Mouse (Mus musculus) midbrain, embryonic 13.5 days (tissue): ENCODE measurements around the gene Plekhj1. TPM values are rescaled to one million over a fixed set of nuclear protein-coding genes. Genes with fewer than 3 reads are reported as not detected.
"Not testable (repeated sequence)": the region's sequence is repeated elsewhere in the genome, so short reads cannot be mapped to it uniquely, and the experiment has no call there.

ENCODE experiments used
- ATAC-seq: fragments of 200-750 bp; cut with Nextera tagmentation; 2 replicates; pipeline ENCODE4 v1.8.0; 2017; ENCODE audit warnings: mild to moderate bottlenecking, moderate TSS enrichment, moderate library complexity
- H3K27ac ChIP-seq: fragments of 300-500 bp; sonication (generic); 2 replicates; pipeline ENCODE4 v1.5.1; 2015; ENCODE audit warnings: inconsistent platforms, mild to moderate bottlenecking, moderate library complexity
- H3K27me3 ChIP-seq: fragments of 300-500 bp; sonication (generic); 2 replicates; pipeline ENCODE4 v1.6.1; 2015; ENCODE audit warnings: mild to moderate bottlenecking, inconsistent platforms
- H3K36me3 ChIP-seq: fragments of 300-500 bp; sonication (generic); 2 replicates; pipeline ENCODE4 v1.6.1; 2015; ENCODE audit warnings: mild to moderate bottlenecking, inconsistent platforms
- H3K4me1 ChIP-seq: fragments of 300-500 bp; sonication (generic); replicated peaks from 2 replicates; pipeline ENCODE4 v1.6.1; 2015; ENCODE audit warnings: inconsistent platforms
- H3K4me2 ChIP-seq: fragments of 300-500 bp; sonication (generic); replicated peaks from 2 replicates; pipeline ENCODE4 v1.6.1; 2015; ENCODE audit warnings: moderate library complexity, mild to moderate bottlenecking, inconsistent platforms
- H3K4me3 ChIP-seq: fragments of 300-500 bp; sonication (generic); replicated peaks from 2 replicates; pipeline ENCODE4 v1.5.1; 2015; ENCODE audit warnings: mild to moderate bottlenecking, inconsistent platforms
- H3K9ac ChIP-seq: fragments of 300-500 bp; sonication (generic); replicated peaks from 2 replicates; pipeline ENCODE4 v1.6.1; 2015; ENCODE audit warnings: mild to moderate bottlenecking, inconsistent platforms
- H3K9me3 ChIP-seq: fragments of 300-500 bp; sonication (generic); 2 replicates; pipeline ENCODE4 v1.6.1; 2016; ENCODE audit warnings: mild to moderate bottlenecking, inconsistent platforms
- WGBS: fragments of 180-500 bp; shearing (Covaris S2); methylation state at CpG from one replicate; pipeline ENCODE4 v1.1.7; 2015; 5-methylcytosine and 5-hydroxymethylcytosine counted together
- polyA plus RNA-seq: library from polyadenylated mRNA; unstranded; fragments of >200 nt; fragmentation: Nextera tagmentation; extraction: Ambion mirVana; gene quantifications from 2 replicates; pipeline ENCODE4 v1.2.1, GENCODE M21; 2015

Gene Plekhj1
- polyA plus RNA-seq, 1 experiment from 2014 or later = 150 TPM

DNA sequence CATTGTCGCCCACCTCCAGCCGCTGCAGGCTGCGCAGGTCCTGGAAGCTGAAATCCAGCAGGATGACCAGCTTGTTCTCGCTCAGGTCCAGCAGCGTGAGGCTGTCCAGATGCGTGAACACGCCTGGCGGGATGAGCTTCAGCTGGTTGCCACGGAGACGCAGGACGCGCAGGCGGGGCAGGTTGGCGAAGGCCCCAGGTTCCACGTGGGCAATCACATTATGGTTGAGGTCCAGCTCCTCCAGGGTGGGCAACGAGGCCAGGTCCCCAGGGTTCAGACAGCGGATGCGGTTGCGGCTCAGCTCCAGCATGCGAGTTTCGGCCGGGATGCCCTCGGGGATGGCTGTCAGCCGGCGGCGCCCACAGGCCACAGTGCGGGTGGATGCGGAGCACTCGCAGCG is 37.2 kb upstream of the Plekhj1 start:
- Histone ChIP-seq H3K9ac (peak overlapping the region; percentile 32), H3K9me3 (no peaks in the 10 kb centered on the region), H3K36me3 (peaks cover 4% of the 10 kb centered on the region; the same call in 1 of the 2 replicates), H3K4me1 (peaks cover 38% of the 10 kb centered on the region), H3K4me2 (peak overlapping the region; percentile 1; the same call in 1 of the 2 replicates), H3K27me3 (peaks cover 42% of the 10 kb centered on the region), H3K27ac (no peak overlapping the region), H3K4me3 (0 out of 2 replicates have a peak overlapping the region, but pooled peaks have one; percentile 1)
- 51% methylated on average over 30 of the region's 30 CpGs for WGBS
- peak; percentile 31; the same call in 1 of the 2 replicates for ATAC-seq

DNA sequence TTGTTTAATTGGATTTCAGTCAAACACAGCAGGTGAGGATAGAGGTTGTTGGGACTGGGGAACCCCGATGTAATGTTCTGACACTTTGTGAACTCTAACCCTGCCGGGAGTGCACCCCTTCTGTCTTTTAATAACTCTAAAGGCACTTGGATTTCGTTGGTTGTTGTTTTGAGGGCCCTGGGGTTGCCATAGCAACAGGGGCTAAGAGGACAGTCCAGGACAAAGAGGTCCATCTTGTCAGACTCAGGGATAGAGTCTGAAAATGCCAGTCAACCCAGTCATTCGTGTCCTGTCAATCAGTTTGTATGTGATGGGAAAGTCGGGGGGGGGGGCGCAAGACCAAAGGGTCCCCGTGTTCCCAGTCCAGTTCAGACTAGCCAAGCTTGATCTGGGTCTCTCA is 34.4 kb upstream of the Plekhj1 start:
- Histone ChIP-seq H3K9me3 (no peaks in the 10 kb centered on the region), H3K27me3 (peaks cover 42% of the 10 kb centered on the region), H3K36me3 (peaks cover 25% of the 10 kb centered on the region), H3K4me1 (peaks cover 54% of the 10 kb centered on the region), H3K27ac (no peak overlapping the region), H3K4me3 (no peak overlapping the region), H3K9ac (no peak overlapping the region), H3K4me2 (no peak overlapping the region)
- WGBS = 30% methylated on average over 7 of the region's 7 CpGs
- ATAC-seq = no peak

DNA sequence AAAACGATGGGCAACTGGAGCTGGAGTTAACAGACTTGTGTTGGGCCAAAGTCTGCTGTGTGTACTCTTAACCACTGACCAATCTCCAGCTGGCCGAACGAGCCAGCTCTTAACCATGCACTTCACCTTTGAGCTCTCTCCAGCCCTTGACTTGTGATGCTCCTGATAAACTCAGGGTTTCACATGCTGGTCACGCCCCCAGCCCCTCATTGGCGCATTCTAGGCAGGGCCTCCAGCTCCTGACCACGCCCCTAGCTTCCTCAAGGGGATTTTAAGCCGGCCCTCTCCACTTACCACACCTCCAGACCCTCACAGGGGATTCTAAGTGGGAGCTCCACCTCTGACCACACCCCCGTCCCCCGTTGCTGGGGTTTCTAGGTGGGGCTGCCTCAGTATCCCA is 32.7 kb upstream of the Plekhj1 start:
- Histone ChIP-seq H3K9me3 (no peaks in the 10 kb centered on the region), H3K4me3 (no peak overlapping the region), H3K36me3 (peaks cover 25% of the 10 kb centered on the region), H3K4me2 (no peak overlapping the region), H3K27ac (0 out of 2 replicates have a peak overlapping the region, but pooled peaks have one; percentile 14), H3K27me3 (peaks cover 32% of the 10 kb centered on the region), H3K4me1 (peaks cover 58% of the 10 kb centered on the region), H3K9ac (no peak overlapping the region)
- WGBS = 3% methylated on average over 9 of the region's 9 CpGs
- ATAC-seq = no peak

DNA sequence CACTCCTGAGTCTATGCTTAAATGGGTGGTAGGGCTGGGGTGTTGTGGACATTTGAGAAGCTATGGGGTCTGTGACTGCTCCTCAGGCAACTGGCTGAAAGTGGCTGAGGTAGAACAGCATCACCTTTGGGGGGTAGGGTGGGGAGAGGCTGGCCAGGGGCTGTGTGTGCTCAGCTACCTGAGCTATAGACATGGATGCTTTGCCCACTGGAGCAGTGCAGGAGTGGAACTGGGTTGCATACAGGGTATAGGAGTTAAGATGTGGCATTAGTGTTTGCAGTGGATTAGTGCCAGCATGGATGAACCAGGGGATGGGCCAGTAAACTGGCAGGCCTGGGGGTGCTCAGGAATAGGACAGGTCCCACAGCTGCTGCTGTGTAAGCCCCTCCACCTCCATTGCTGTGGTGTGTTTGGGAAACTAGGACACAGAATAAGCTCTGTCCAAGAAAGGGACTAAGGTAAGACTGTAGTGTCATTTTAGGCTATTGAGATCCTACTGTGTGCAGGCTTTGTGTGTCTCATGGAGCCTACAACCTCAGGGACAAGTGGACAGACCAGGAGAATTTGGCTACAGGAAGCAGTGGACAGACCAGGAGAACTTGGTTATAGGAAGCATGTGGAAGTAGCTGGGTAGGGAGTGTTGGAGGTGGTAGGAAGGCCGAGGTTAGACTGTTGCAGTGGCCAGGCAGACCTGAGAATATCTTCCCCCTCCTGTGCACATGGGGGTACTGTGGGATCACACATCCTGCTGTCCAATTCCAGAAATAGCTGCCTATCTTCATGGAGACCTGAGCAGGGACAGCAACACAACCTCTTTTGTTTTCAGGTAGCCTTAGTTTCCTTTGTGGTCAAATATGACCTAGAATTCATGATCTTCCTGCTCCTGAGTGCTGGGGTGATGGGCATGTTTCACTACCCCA is 31.2 kb upstream of the Plekhj1 start:
- Histone ChIP-seq H3K36me3 (peaks cover 25% of the 10 kb centered on the region), H3K9me3 (no peaks in the 10 kb centered on the region), H3K27ac (no peak overlapping the region), H3K4me2 (0 out of 2 replicates have a peak overlapping the region, but pooled peaks have one; percentile 2), H3K9ac (0 out of 2 replicates have a peak overlapping the region, but pooled peaks have one; percentile 21), H3K4me1 (peaks cover 48% of the 10 kb centered on the region), H3K4me3 (no peak overlapping the region), H3K27me3 (peaks cover 17% of the 10 kb centered on the region)
- WGBS = 74% methylated on average over 1 of the region's 1 CpGs
- no peak for ATAC-seq

DNA sequence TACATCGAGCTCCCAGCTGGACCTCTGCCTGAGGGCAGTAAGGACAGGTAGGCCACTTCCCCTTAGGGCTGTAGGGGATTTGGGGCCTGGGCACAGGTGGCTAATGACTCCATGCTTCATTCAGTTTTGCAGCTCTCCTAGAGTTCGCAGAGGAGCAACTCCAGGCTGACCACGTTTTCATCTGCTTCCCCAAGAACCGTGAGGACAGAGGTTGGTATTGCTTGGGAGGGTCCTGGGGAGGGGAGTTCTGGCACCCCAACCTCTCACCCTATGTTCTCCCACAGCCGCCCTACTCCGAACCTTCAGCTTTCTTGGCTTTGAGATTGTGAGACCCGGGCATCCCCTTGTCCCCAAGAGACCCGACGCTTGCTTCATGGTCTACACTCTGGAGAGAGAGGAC is 30.2 kb upstream of the Plekhj1 start:
- H3K27me3 ChIP-seq, ATAC-seq, H3K27ac ChIP-seq, H3K9me3 ChIP-seq: not testable (repeated sequence)
- peaks cover 25% of the 10 kb centered on the region for H3K36me3 ChIP-seq
- H3K4me1 ChIP-seq = peaks cover 48% of the 10 kb centered on the region
- H3K9ac ChIP-seq = 0 out of 2 replicates have a peak overlapping the region, but pooled peaks have one; percentile 92
- H3K4me3 ChIP-seq = peak overlapping the region; percentile 86
- 84% methylated on average over 8 of the region's 9 CpGs for WGBS
- peak overlapping the region; percentile 100 for H3K4me2 ChIP-seq

DNA sequence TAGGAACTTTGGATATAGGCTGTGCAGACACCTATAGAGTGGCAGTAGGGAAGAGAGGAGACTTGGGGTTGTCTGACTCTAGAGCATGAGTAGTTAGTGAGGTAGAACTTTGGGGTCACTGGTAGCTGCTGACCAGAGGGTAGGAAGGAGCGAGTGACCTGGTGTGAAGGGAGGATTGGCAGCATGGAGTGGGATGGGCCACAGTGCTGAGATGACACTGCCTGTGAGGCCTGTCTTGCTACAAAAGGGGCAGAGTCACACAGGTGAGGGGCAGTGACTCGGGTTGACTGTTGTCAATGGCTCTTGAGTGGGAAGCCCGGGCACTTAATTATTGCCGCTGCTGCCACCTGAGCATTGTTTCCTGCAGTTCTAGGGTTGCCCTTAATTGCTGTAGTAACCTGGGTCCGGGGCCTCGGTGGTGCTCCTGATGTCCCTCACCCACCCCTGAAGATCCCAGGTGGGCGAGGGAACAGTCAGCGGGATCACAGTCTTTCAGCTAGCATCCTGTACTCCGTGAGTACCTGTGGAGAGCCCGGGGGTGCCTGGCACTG is 29.5 kb upstream of the Plekhj1 start:
- no peak for ATAC-seq
- H3K36me3 ChIP-seq = peaks cover 25% of the 10 kb centered on the region

DNA sequence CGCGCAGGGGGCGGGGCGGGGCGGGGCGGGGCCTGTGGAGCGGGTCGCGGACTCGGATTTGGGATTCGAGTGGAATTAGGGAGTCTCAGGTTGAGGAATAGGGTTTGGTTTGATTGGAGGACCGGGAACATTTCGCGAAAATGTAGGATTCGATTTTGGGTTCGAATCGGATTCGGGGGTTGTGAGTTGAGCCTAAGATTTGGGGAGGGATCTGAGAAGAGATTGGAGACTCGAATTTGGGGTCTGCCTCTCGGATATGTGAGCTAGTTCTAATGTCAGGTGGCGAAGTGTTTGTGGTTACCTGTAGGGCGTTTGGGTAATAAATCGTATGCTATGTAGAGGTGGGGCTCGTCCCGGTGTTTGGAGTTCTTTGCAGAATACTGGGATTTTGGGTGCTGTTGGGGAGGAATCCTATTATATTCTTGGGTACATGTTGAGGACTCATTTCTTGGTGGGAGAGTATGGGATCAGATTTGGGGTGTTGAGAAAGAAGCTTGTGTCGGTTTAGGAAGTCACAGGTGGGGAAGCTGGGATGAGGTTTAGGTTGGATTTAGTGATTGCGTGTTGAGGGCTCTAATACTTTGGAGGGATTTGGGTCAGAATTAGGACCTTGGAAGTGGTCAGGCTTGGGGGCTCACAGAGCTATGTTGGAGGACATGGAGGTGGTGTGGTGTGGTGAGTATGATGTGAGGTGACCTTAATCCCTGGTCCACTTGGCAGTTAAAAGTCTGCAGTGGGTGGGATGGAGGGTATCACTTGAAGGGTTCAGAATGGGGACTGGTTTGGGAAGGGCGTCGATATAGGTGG is 28.8 kb upstream of the Plekhj1 start:
- no peak for ATAC-seq
- peak overlapping the region; percentile 94 for H3K27ac ChIP-seq
- H3K27me3 ChIP-seq = no peaks in the 10 kb centered on the region
- WGBS = 7% methylated on average over 29 of the region's 29 CpGs
- H3K4me2 ChIP-seq = peak overlapping the region; percentile 100
- no peaks in the 10 kb centered on the region for H3K9me3 ChIP-seq
- peaks cover 39% of the 10 kb centered on the region for H3K4me1 ChIP-seq
- H3K9ac ChIP-seq = peak overlapping the region; percentile 92
- peaks cover 25% of the 10 kb centered on the region for H3K36me3 ChIP-seq
- peak overlapping the region; percentile 86 for H3K4me3 ChIP-seq

More for the DNA sequence above, 29.5 kb upstream of the Plekhj1 start:
- no peak overlapping the region for H3K27ac ChIP-seq
- H3K4me1 ChIP-seq = peaks cover 46% of the 10 kb centered on the region
- 82% methylated on average over 10 of the region's 10 CpGs for WGBS
- H3K4me3 ChIP-seq = peak overlapping the region; percentile 86
- H3K9ac ChIP-seq = peak overlapping the region; percentile 92
- H3K27me3 ChIP-seq = no peaks in the 10 kb centered on the region
- peak overlapping the region; percentile 100 for H3K4me2 ChIP-seq
- no peaks in the 10 kb centered on the region for H3K9me3 ChIP-seq

DNA sequence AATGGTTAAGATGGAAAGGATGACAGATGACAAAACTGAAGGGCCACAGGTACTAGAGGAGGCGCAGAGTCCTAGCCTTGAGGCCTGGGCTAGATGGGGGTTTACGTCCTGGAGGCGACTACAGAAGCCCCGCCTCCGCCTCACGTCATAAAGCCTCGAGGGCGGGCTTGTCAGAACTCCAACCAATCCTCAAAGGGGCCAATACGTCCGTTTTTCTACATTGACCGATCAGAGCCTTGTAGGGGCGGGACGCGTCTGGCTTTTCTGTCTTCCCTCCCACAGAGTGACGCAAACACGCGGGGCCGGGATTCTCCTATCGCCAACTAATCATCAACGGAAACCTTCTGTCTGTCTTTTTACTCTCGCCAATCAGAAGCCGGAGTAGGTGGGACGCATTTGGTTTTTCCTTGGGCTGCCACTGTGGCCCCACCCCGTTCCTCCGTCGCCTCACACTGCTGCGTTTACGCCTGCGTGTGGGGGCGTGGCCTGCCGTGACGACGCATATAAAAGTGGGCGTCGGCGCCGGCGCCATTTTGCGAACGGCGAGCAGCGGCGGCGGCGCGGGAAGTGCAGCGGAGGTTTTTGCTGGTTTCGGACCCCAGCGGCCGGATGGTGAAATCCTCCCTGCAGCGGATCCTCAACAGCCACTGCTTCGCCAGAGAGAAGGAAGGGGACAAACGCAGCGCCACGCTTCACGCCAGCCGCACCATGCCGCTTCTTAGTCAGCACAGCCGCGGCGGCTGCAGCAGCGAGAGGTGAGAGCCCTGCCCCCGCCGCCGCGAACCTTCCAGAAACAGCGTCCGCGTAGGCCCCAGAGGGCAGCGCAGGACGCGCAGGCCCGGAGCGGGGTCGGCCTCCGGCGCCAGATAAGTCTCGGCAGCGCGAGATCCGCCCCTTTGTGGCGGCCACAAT is 28.0 kb upstream of the Plekhj1 start, which contains the start of gene Oaz1:
Oaz1 (plus strand) TSS at position 506 of the 912 bp plus-strand sequence.
- Histone ChIP-seq H3K9ac (peak within 1 kb of the TSS; percentile 92), H3K36me3 (peaks cover 25% of the 10 kb centered on the region), H3K4me1 (peaks cover 36% of the 10 kb centered on the region), H3K27ac (peak within 1 kb of the TSS; percentile 94), H3K4me3 (peak within 1 kb of the TSS; percentile 86), H3K4me2 (peak within 1 kb of the TSS; percentile 100), H3K27me3 (no peaks in the 10 kb centered on the region), H3K9me3 (no peaks in the 10 kb centered on the region)
- WGBS = under 1% methylated on average over 70 of the region's 82 CpGs
- ATAC-seq = peak; percentile 97

DNA sequence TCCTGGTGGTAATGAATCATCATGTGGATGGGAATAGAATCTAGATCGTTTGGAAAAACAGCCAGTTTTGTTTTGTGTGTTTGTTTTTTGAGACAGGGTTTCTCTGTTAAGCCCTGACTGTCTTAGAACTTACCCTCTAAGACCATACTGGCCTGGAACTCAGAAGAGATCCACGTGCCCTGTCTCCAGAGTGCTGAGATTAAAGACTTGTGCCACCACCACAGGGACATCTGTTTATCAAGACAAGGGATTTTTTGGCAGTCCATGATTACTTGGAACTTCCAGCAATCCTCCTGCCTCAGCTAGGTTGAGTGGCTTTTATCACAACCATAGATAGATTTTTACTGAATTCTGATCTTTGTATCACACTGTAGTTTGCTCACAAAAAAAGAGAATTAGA is 26.4 kb upstream of the Plekhj1 start:
- WGBS = 76% methylated on average over 2 of the region's 2 CpGs
- no peak for ATAC-seq
- no peaks in the 10 kb centered on the region for H3K9me3 ChIP-seq
- no peaks in the 10 kb centered on the region for H3K27me3 ChIP-seq
- no peak overlapping the region for H3K9ac ChIP-seq
- peaks cover 22% of the 10 kb centered on the region for H3K4me1 ChIP-seq
- no peak overlapping the region for H3K4me2 ChIP-seq
- H3K27ac ChIP-seq = no peak overlapping the region
- no peak overlapping the region for H3K4me3 ChIP-seq
- H3K36me3 ChIP-seq = peaks cover 13% of the 10 kb centered on the region

DNA sequence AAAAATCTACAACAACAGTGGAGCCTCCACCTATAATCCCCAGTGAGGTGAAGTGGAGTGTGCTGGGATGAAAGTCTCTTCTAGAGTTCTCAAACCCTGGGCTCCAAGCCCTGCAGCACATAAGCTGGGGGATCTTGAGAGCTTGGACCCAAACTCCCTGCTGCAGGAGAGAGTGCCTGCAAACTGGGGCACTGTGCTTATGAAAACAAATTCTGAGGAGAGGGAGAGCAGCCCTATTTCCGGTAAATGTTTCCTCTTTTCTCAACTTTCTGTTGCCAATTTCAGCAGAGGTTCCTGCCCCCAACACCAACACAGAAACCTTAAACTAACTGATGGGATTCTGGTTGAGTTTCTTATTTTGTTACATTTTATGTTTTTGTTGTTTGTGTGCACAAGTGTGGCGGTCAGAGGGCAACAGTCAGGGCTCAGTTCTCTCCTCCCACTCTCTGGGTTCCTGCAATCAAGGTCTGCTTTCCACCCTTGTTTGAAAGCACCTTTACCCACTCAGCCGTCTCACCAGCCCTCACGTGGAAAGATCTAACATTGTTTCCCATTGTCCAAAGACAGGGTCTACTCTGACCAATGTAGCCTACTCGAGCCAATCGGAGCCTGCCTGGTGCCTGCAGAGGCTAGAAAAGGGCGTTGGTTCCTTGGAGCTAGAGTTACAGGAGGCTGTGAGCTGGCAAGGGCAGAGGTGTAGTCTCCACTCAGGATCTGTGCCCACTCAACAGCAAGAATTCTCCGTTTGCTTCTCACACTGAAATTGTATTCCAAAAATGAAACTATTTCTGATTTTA is 25.6 kb upstream of the Plekhj1 start:
- Histone ChIP-seq H3K9me3 (no peaks in the 10 kb centered on the region), H3K4me3 (no peak overlapping the region), H3K36me3 (peaks cover 5% of the 10 kb centered on the region), H3K4me2 (no peak overlapping the region), H3K9ac (no peak overlapping the region), H3K4me1 (peaks cover 14% of the 10 kb centered on the region), H3K27ac (no peak overlapping the region), H3K27me3 (no peaks in the 10 kb centered on the region)
- 69% methylated on average over 8 of the region's 8 CpGs for WGBS
- ATAC-seq = no peak
